ENCODE assay signal across 1 mouse cellular context in the genomic region with DNA sequence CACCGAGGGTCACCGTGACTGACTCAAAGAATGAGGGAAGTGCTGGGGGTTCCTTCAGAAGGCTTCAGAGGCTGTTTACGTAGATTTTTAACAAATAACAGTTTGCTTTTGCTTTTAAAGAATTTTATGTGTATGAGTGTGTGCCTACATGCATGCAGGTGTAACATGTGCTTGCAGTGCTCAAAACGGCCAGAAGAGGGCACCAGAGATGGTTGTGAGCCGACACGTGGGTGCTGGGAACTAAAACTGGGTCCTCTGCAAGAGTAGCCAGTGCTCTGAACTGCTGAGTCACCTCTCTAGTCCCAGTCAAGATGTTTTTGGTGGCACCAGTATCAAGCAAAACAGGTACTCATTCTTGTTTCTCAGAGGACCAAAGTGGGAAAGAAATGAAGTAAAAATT.
TF ChIP-seq lines count a peak whose summit lies in the region.

No protein-coding gene starts in this region.

TF ChIP-seq in MEL, 35 proteins besides CTCF, POLR2A, EP300 and RAD21:
- no peak for TF ChIP-seq HCFC1 (IDR thresholded peaks at IDR 0.05; ENCODE audit: low read depth, low read length)
- 0 out of 2 replicates have a peak, but pooled peaks have one; percentile 26 for TF ChIP-seq MYC (IDR thresholded peaks at IDR 0.05; ENCODE audit: low read depth, low read length)
- no peak for TF ChIP-seq SMC3 (IDR thresholded peaks at IDR 0.05; ENCODE audit: low read depth, low read length)
